Mouse (Mus musculus) MEL (cell line): ENCODE data around the gene Pttg1ip. TPM values are rescaled to one million over a fixed set of nuclear protein-coding genes. Genes with fewer than 3 reads are reported as not detected.

Source experiments
- DNase-seq: peaks from one replicate; pipeline ENCODE4 v3.0.0; 2011; ENCODE audit warnings: low read depth, low spot score
- H3K27ac ChIP-seq: 2 replicates; pipeline ENCODE4 v1.5.1; 2012; ENCODE audit warnings: low read depth, mild to moderate bottlenecking, control low read depth, low read length, moderate library complexity; ENCODE audit not compliant: control insufficient read depth
- H3K27me3 ChIP-seq, 2 experiments: fragments of 150-350 bp in 1 of 2; sonication (generic) in 1 of 2; 2 replicates each; pipeline ENCODE4 v1.6.1; 2012; ENCODE audit warnings: low read length in 2 of 2, mild to moderate bottlenecking in 2 of 2, improper control_type of control experiment in 1 of 2, moderate library complexity in 1 of 2; ENCODE audit not compliant: insufficient read depth in 2 of 2, control insufficient read depth in 1 of 2
- H3K36me3 ChIP-seq, 2 experiments: 2 replicates each; pipeline ENCODE4 v1.6.1; 2012 to 2014; ENCODE audit warnings: low read length in 2 of 2, improper control_type of control experiment in 1 of 2, inconsistent platforms in 1 of 2, mild to moderate bottlenecking in 1 of 2; ENCODE audit not compliant: insufficient read depth in 2 of 2, control insufficient read depth in 1 of 2
- H3K4me1 ChIP-seq, 2 experiments: fragments of 150-350 bp in 1 of 2; sonication (generic) in 1 of 2; 2 replicates each; pipeline ENCODE4 v1.6.1; 2012; ENCODE audit warnings: low read length in 2 of 2, improper control_type of control experiment in 1 of 2, mild to moderate bottlenecking in 1 of 2; ENCODE audit not compliant: insufficient read depth in 2 of 2, control insufficient read depth in 1 of 2
- H3K4me3 ChIP-seq, 2 experiments: fragments of 150-350 bp in 1 of 2; sonication (generic) in 1 of 2; 2 replicates each; pipeline ENCODE4 v1.5.1; 2012; ENCODE audit warnings: low read depth in 2 of 2, low read length in 2 of 2, mild to moderate bottlenecking in 2 of 2, moderate library complexity in 2 of 2, control low read depth in 1 of 2, improper control_type of control experiment in 1 of 2; ENCODE audit not compliant: control insufficient read depth in 1 of 2, insufficient read depth in 1 of 2
- H3K79me2 ChIP-seq: 2 replicates; pipeline ENCODE4 v1.6.1; 2012; ENCODE audit warnings: mild to moderate bottlenecking, low read length, moderate library complexity; ENCODE audit not compliant: control insufficient read depth, poor library complexity, insufficient read depth
- H3K9ac ChIP-seq: 2 replicates; pipeline ENCODE4 v1.6.1; 2012; ENCODE audit warnings: low read depth, mild to moderate bottlenecking, control low read depth, low read length, moderate library complexity; ENCODE audit not compliant: control insufficient read depth, poor library complexity, severe bottlenecking
- H3K9me3 ChIP-seq: fragments of 150-350 bp; sonication (generic); replicated peaks from 2 replicates; pipeline ENCODE4 v1.6.1; 2012; ENCODE audit warnings: mild to moderate bottlenecking, low read length, improper control_type of control experiment, moderate library complexity; ENCODE audit not compliant: insufficient read depth
- BHLHE40 ChIP-seq: IDR thresholded peaks from 2 replicates; pipeline ENCODE4 v1.6.1; 2012; ENCODE audit warnings: low read depth, mild to moderate bottlenecking, inconsistent platforms, low read length, improper control_type of control experiment, borderline replicate concordance
- CHD2 ChIP-seq: IDR thresholded peaks from 2 replicates; pipeline ENCODE4 v1.6.1; 2011; ENCODE audit warnings: low read length, improper control_type of control experiment
- E2F4 ChIP-seq: IDR thresholded peaks from 2 replicates; pipeline ENCODE4 v1.6.1; 2011; ENCODE audit warnings: low read depth, low read length, improper control_type of control experiment, borderline replicate concordance
- EP300 ChIP-seq, 2 experiments: IDR thresholded peaks; 2 replicates each; pipeline ENCODE4 v1.6.1; 2011; ENCODE audit warnings: improper control_type of control experiment in 2 of 2, low read length in 2 of 2, low read depth in 1 of 2, mild to moderate bottlenecking in 1 of 2
- GABPA ChIP-seq: IDR thresholded peaks from 2 replicates; pipeline ENCODE4 v1.6.1; 2012; ENCODE audit warnings: low read depth, mild to moderate bottlenecking, inconsistent platforms, low read length, improper control_type of control experiment, moderate library complexity
- MAFK ChIP-seq: IDR thresholded peaks from 2 replicates; pipeline ENCODE4 v1.6.1; 2011; ENCODE audit warnings: low read depth, mild to moderate bottlenecking, low read length, improper control_type of control experiment, borderline replicate concordance
- MEF2A ChIP-seq: IDR thresholded peaks from 2 replicates; pipeline ENCODE4 v1.6.1; 2014; ENCODE audit warnings: low read depth, mild to moderate bottlenecking, inconsistent platforms, low read length, improper control_type of control experiment; ENCODE audit not compliant: poor library complexity, insufficient replicate concordance, severe bottlenecking; ENCODE audit errors: extremely low read depth
- MYC ChIP-seq: IDR thresholded peaks from 2 replicates; pipeline ENCODE4 v1.6.1; 2011; ENCODE audit warnings: low read depth, mild to moderate bottlenecking, low read length, improper control_type of control experiment, moderate library complexity
- POLR2AphosphoS2 ChIP-seq: IDR thresholded peaks from 2 replicates; pipeline ENCODE4 v1.6.1; 2011; ENCODE audit warnings: low read length, improper control_type of control experiment
- RAD21 ChIP-seq: IDR thresholded peaks from 2 replicates; pipeline ENCODE4 v1.6.1; 2011; ENCODE audit warnings: mild to moderate bottlenecking, low read depth, low read length, improper control_type of control experiment
- RCOR1 ChIP-seq: IDR thresholded peaks from 2 replicates; pipeline ENCODE4 v1.6.1; 2012; ENCODE audit warnings: low read depth, mild to moderate bottlenecking, inconsistent platforms, low read length, improper control_type of control experiment
- SIN3A ChIP-seq: IDR thresholded peaks from 2 replicates; pipeline ENCODE4 v1.6.1; 2012; ENCODE audit warnings: low read length, improper control_type of control experiment, inconsistent platforms
- TBP ChIP-seq: IDR thresholded peaks from 2 replicates; pipeline ENCODE4 v1.8.0; 2011; ENCODE audit warnings: low read depth, low read length, improper control_type of control experiment
- ZC3H11A ChIP-seq: IDR thresholded peaks from 2 replicates; pipeline ENCODE4 v1.6.1; 2012; ENCODE audit warnings: low read depth, mild to moderate bottlenecking, inconsistent platforms, low read length, improper control_type of control experiment
- ZKSCAN1 ChIP-seq: IDR thresholded peaks from 2 replicates; pipeline ENCODE4 v1.6.1; 2012; ENCODE audit warnings: low read depth, mild to moderate bottlenecking, inconsistent platforms, low read length, improper control_type of control experiment, moderate library complexity
- ZMIZ1 ChIP-seq: IDR thresholded peaks from 2 replicates; pipeline ENCODE4 v1.6.1; 2012; ENCODE audit warnings: low read depth, mild to moderate bottlenecking, inconsistent platforms, low read length, improper control_type of control experiment, moderate library complexity
- polyA plus RNA-seq, 2 experiments: library from polyadenylated mRNA; stranded (reverse) in 1 of 2; unstranded in 1 of 2; fragments of >175 nt in 1 of 2; fragments of >200 nt in 1 of 2; gene quantifications; 2 replicates each; pipeline versions ENCODE4 v1.2.1 to v1.2.4; 2012; ENCODE audit warnings: low replicate concordance in 2 of 2, low read depth in 1 of 2; ENCODE audit not compliant: insufficient read length in 2 of 2, insufficient read depth in 1 of 2, missing spikeins in 1 of 2
- total RNA-seq: library from RNA; depleted of rRNA; stranded (reverse); fragments of 300-350 nt; gene quantifications from 2 replicates; pipeline ENCODE4 v1.2.3, GENCODE M21; 2012

The Pttg1ip gene
- total and polyA plus RNA-seq, 3 experiments, result 50.4 to 53.1 TPM; not detected in 1

GRCm38 (mm10) chr10:77636234-77636922 is 54.9 kb downstream of the Pttg1ip start:
- Histone ChIP-seq H3K27me3 (no peaks in the 10 kb centered on the region), H3K79me2 (peaks cover 3% of the 10 kb centered on the region; the same call in 1 of the 2 replicates), H3K9ac (no peak overlapping the region), H3K27ac (no peak overlapping the region), H3K4me1 (no peaks in the 10 kb centered on the region), H3K36me3 (peaks cover 0 to 20% of the 10 kb centered on the region in 2 experiments; a peak in 2 of 4 replicates), H3K4me3 (no peak overlapping the region), H3K9me3 (no peaks in the 10 kb centered on the region)
- no peak for DNase-seq
- no peak for TF ChIP-seq RAD21
- TF ChIP-seq POLR2AphosphoS2, result no peak
- no peak for TF ChIP-seq MAFK
- no peak for TF ChIP-seq GABPA
- no peak for TF ChIP-seq TBP
- TF ChIP-seq EP300 (IDR thresholded peaks at IDR 0.05; ENCODE audit: low read depth in 1 of 2, low read length in 2 of 2), result no peak
- no peak for TF ChIP-seq SIN3A
- TF ChIP-seq ZMIZ1, result no peak

GRCm38 (mm10) chr10:77638956-77639355 is 57.4 kb downstream of the Pttg1ip start:
- no peak for DNase-seq
- Histone ChIP-seq H3K27ac (no peak overlapping the region), H3K36me3 (peaks cover 0 to 18% of the 10 kb centered on the region in 2 experiments; a peak in 2 of 4 replicates), H3K4me1 (no peaks in the 10 kb centered on the region; a peak in 1 of 4 replicates), H3K79me2 (peaks cover 3% of the 10 kb centered on the region; the same call in 1 of the 2 replicates), H3K9me3 (no peaks in the 10 kb centered on the region), H3K27me3 (no peaks in the 10 kb centered on the region), H3K9ac (no peak overlapping the region), H3K4me3 (no peak overlapping the region)
- no peak for TF ChIP-seq CHD2
- TF ChIP-seq ZKSCAN1, result no peak
- no peak for TF ChIP-seq BHLHE40
- no peak for TF ChIP-seq MEF2A
- TF ChIP-seq E2F4, result no peak
- no peak for TF ChIP-seq MYC
- TF ChIP-seq GABPA, result no peak
- TF ChIP-seq RAD21, result no peak
- TF ChIP-seq ZC3H11A, result no peak
- TF ChIP-seq RCOR1, result no peak
- no peak for TF ChIP-seq MAFK
